Mouse (Mus musculus) spleen, postnatal 0 days (tissue): Measurements from ENCODE around the gene Prkcd. TPM values are rescaled to one million over a fixed set of nuclear protein-coding genes. Genes with fewer than 3 reads are reported as not detected.

ENCODE experiments used
- polyA plus RNA-seq: library from polyadenylated mRNA; unstranded; fragments of >200 nt; fragmentation: Nextera tagmentation; extraction: Ambion mirVana; gene quantifications from 2 replicates; pipeline ENCODE4 v1.2.1, GENCODE M21; 2015

The Prkcd gene
- 35.4 and 48.4 TPM in 2 replicates for polyA plus RNA-seq

GRCm38 (mm10) chr14:30625856-30626726 is at the start of gene Prkcd:
Gene Prkcd, minus strand, starts transcription at chr14:30626210.

GRCm38 (mm10) chr14:30653943-30654659 is 28.1 kb upstream of the Prkcd start, which contains the start of gene Rft1:
Gene Rft1, plus strand, starts transcription at chr14:30654360.

GRCm38 (mm10) chr14:30548131-30548720 is 77.8 kb downstream of the Prkcd start, which contains the start of gene Tkt:
Gene Tkt, plus strand, starts transcription at chr14:30548359.

Other genes with a start within 250 kb of the Prkcd start
- 7.5 and 9.5 TPM in 2 replicates for gene Dcp1a, start 146.7 kb downstream of the Prkcd start, polyA plus RNA-seq
- 1.9 and 2.4 TPM in 2 replicates for gene Cacna1d, start 134.8 kb downstream of the Prkcd start, polyA plus RNA-seq
- gene Tkt, start 77.9 kb downstream of the Prkcd start, polyA plus RNA-seq: 245 and 253 TPM in 2 replicates
- gene Rft1, start 28.1 kb upstream of the Prkcd start, polyA plus RNA-seq: 9.3 and 10.3 TPM in 2 replicates
- 12.4 and 12.8 TPM in 2 replicates for gene Sfmbt1, start 88.6 kb upstream of the Prkcd start, polyA plus RNA-seq
- 11.7 and 12.6 TPM in 2 replicates for gene Tmem110, start 199.4 kb upstream of the Prkcd start, polyA plus RNA-seq